Mouse (Mus musculus) T-cell, adult 2 months (primary cell): ENCODE measurements at regions not wholly inside any gene's neighbourhood (a gene's known extent, or its start where the extent isn't known, plus 50 kb on each side); places are given as distances from the start of the nearest gene placed in this dataset.

Experiments used
- DNase-seq: peaks from one replicate; pipeline ENCODE4 v3.0.0; 2022; ENCODE audit warnings: low spot score

- no peak for DNase-seq
Measured at GRCm38 (mm10) chr14:31944682-31945081, 84.1 kb upstream of the Galnt15 start.

GRCm38 (mm10) chr14:31945125-31945524, 83.7 kb upstream of the Galnt15 start:
- no peak for DNase-seq

- no peak for DNase-seq
Measured at GRCm38 (mm10) chr14:31946032-31946431, 82.8 kb upstream of the Galnt15 start.

- no peak for DNase-seq
Measured at GRCm38 (mm10) chr14:31947246-31947645, 81.5 kb upstream of the Galnt15 start.

- no peak for DNase-seq
Measured at GRCm38 (mm10) chr14:31951894-31952293, 76.9 kb upstream of the Galnt15 start.

GRCm38 (mm10) chr14:31953783-31954182, 75.0 kb upstream of the Galnt15 start:
- DNase-seq = no peak

- DNase-seq = peak; percentile 51
Measured at GRCm38 (mm10) chr14:31954945-31955344, 73.8 kb upstream of the Galnt15 start.

GRCm38 (mm10) chr14:31957211-31957638, 71.6 kb upstream of the Galnt15 start:
- no peak for DNase-seq

- no peak for DNase-seq
Measured at GRCm38 (mm10) chr14:31960201-31960854, 68.5 kb upstream of the Galnt15 start.

- DNase-seq = no peak
Measured at GRCm38 (mm10) chr14:31961442-31961841, 67.3 kb upstream of the Galnt15 start.

GRCm38 (mm10) chr14:31963131-31963911, 65.5 kb upstream of the Galnt15 start:
- DNase-seq = no peak

GRCm38 (mm10) chr14:31964076-31964475, 64.7 kb upstream of the Galnt15 start:
- no peak for DNase-seq

GRCm38 (mm10) chr14:31964831-31965230, 64.0 kb upstream of the Galnt15 start:
- no peak for DNase-seq

GRCm38 (mm10) chr14:31969531-31969930, 59.3 kb upstream of the Galnt15 start:
- DNase-seq = no peak

- no peak for DNase-seq
Measured at GRCm38 (mm10) chr14:31970245-31970830, 58.5 kb upstream of the Galnt15 start.

- no peak for DNase-seq
Measured at GRCm38 (mm10) chr14:31970851-31971250, 57.9 kb upstream of the Galnt15 start.

GRCm38 (mm10) chr14:31973702-31974101, 55.1 kb upstream of the Galnt15 start:
- DNase-seq = no peak

GRCm38 (mm10) chr14:31978196-31978595, 50.6 kb upstream of the Galnt15 start:
- DNase-seq = no peak

- DNase-seq = no peak
Measured at GRCm38 (mm10) chr14:31978690-31979089, 50.1 kb upstream of the Galnt15 start.
